Comparison of ENCODE assay signal across 8 mouse cellular contexts in the genomic region with DNA sequence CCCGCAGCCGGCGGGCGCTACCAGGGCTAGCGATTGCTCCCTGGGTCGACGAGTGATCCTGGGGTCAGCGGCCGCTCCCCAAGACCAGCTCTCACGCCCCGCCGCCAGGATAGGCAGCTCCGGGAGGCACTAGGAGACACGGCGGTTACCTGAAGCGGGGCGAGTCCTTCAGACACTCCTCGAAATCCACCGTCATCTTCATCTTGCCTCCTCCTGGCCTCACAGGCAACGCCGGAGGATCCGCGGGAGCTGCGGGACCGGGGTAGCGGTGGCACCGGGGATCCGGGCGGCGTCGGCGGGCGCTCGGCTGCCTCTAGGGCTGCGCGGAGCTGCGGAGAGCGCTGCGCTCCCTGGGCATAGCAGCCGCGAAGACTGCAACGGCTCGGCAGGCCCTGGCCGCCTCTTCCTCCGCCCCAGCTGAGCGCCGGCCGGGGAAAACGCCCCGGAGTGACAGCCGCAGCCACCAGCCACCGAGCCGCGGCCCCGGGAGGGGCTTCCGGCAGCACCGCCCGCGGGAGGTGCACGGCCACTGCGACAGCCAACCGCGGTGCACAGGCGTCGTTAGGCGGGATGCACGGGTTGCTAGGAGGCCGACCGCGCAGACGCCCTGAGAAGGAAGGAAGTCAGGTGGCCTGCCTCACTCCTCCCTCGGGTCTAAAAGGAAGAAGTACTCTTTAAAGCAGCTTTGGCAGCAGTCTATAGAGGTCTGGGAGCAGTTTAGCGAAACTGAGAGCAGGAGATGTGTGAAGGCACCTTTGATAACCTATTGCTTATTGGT. TPM values are rescaled to one million over a fixed set of nuclear protein-coding genes. Genes with fewer than 3 reads are reported as not detected.
DNase-seq lines count a peak whose midpoint lies in the region; ATAC-seq and TF ChIP-seq lines count a peak whose summit lies in the region.

A gene (minus strand): TSS at position 456 of the 778 bp plus-strand sequence.

- ATAC-seq in erythroid progenitor cell, adult 5-6 weeks (replicated peaks; ENCODE audit: low FRiP score, poor library complexity, severe bottlenecking): peak; percentile 99
- ATAC-seq in heart, embryonic 12.5 days (ENCODE audit: insufficient number of reproducible peaks, low FRiP score): peak; percentile 99
- ATAC-seq in kidney, postnatal 0 days (replicated peaks; ENCODE audit: low FRiP score, low read depth): peak; percentile 99
- peak; percentile 99 for ATAC-seq in liver, embryonic 11.5 days (replicated peaks; ENCODE audit: low FRiP score)
- peak; percentile 99 for ATAC-seq in stomach, embryonic 14.5 days (ENCODE audit: insufficient number of reproducible peaks, insufficient read depth, low FRiP score, low read depth)

- H3K27ac ChIP-seq in heart, embryonic 12.5 days (ENCODE audit: poor library complexity, severe bottlenecking): peak within 1 kb of the TSS; percentile 90
- peak within 1 kb of the TSS; percentile 96 for H3K27ac ChIP-seq in kidney, postnatal 0 days
- peak within 1 kb of the TSS; percentile 96 for H3K27ac ChIP-seq in liver, embryonic 11.5 days (ENCODE audit: low read depth, low read length)
- peak within 1 kb of the TSS; percentile 91 for H3K27ac ChIP-seq in stomach, embryonic 14.5 days (ENCODE audit: low read length)

- no peaks in the 10 kb centered on the region for H3K27me3 ChIP-seq in heart, embryonic 12.5 days (replicated peaks)
- no peaks in the 10 kb centered on the region for H3K27me3 ChIP-seq in kidney, postnatal 0 days (ENCODE audit: insufficient read depth, low read length)
- no peaks in the 10 kb centered on the region for H3K27me3 ChIP-seq in liver, embryonic 11.5 days (replicated peaks; ENCODE audit: control insufficient read depth, insufficient read depth, low read length)
- no peaks in the 10 kb centered on the region for H3K27me3 ChIP-seq in stomach, embryonic 14.5 days (ENCODE audit: control insufficient read depth, insufficient read depth, low read length)

- no peaks in the 10 kb centered on the region for H3K9me3 ChIP-seq in heart, embryonic 12.5 days (replicated peaks)
- no peaks in the 10 kb centered on the region for H3K9me3 ChIP-seq in kidney, postnatal 0 days (replicated peaks; ENCODE audit: low read length)
- H3K9me3 ChIP-seq in liver, embryonic 11.5 days (ENCODE audit: control insufficient read depth, low read length): no peaks in the 10 kb centered on the region
- H3K9me3 ChIP-seq in stomach, embryonic 14.5 days (ENCODE audit: control insufficient read depth, low read depth, low read length): no peaks in the 10 kb centered on the region

- DNase-seq in CD4-positive helper T cell, adult 2 months (ENCODE audit: low read depth, low spot score): peak; percentile 98
- DNase-seq in brain, embryonic 18.5 days (ENCODE audit: low read depth, low spot score): peak; percentile 95
- DNase-seq in kidney, postnatal 0 days (ENCODE audit: low spot score): peak; percentile 98
- DNase-seq in liver, embryonic 11.5 days (ENCODE audit: low spot score): peak; percentile 95
- peak; percentile 97 for DNase-seq in naive thymus-derived CD4-positive, alpha-beta T cell, adult 2 months (ENCODE audit: low read depth)

- H3K4me1 ChIP-seq in heart, embryonic 12.5 days (replicated peaks): peaks cover 11% of the 10 kb centered on the region
- H3K4me1 ChIP-seq in kidney, postnatal 0 days (replicated peaks; ENCODE audit: insufficient read depth, low read length): 0 out of 2 replicates have a peak, but pooled peaks cover 4% of the 10 kb centered on the region
- H3K4me1 ChIP-seq in liver, embryonic 11.5 days (replicated peaks; ENCODE audit: control insufficient read depth, insufficient read depth, low read length): peaks cover 3% of the 10 kb centered on the region; the same call in 1 of the 2 replicates
- H3K4me1 ChIP-seq in stomach, embryonic 14.5 days (ENCODE audit: control insufficient read depth, insufficient read depth, low read length): 0 out of 2 replicates have a peak, but pooled peaks cover 8% of the 10 kb centered on the region

- H3K9ac ChIP-seq in heart, embryonic 12.5 days: peak within 1 kb of the TSS; percentile 92
- peak within 1 kb of the TSS; percentile 96 for H3K9ac ChIP-seq in kidney, postnatal 0 days (ENCODE audit: low read depth, low read length)
- H3K9ac ChIP-seq in liver, embryonic 11.5 days (ENCODE audit: low read depth, low read length): peak within 1 kb of the TSS; percentile 92
- peak within 1 kb of the TSS; percentile 92 for H3K9ac ChIP-seq in stomach, embryonic 14.5 days (replicated peaks; ENCODE audit: low read depth, low read length)

- no peak for TF ChIP-seq CTCF in kidney, postnatal 0 days (IDR thresholded peaks at IDR 0.05; ENCODE audit: low read depth)

- WGBS in heart, embryonic 12.5 days: under 1% methylated on average over 73 of the region's 73 CpGs
- WGBS in kidney, postnatal 0 days: under 1% methylated on average over 73 of the region's 73 CpGs
- WGBS in liver, embryonic 11.5 days: under 1% methylated on average over 71 of the region's 73 CpGs
- under 1% methylated on average over 66 of the region's 73 CpGs for WGBS in stomach, embryonic 14.5 days

- H3K4me3 ChIP-seq in heart, embryonic 12.5 days: peak within 1 kb of the TSS; percentile 92
- peak within 1 kb of the TSS; percentile 88 for H3K4me3 ChIP-seq in kidney, postnatal 0 days (replicated peaks; ENCODE audit: low read depth, low read length)
- peak within 1 kb of the TSS; percentile 93 for H3K4me3 ChIP-seq in liver, embryonic 11.5 days (ENCODE audit: low read depth, low read length)
- peak within 1 kb of the TSS; percentile 96 for H3K4me3 ChIP-seq in stomach, embryonic 14.5 days (ENCODE audit: low read depth, low read length)

- H3K4me2 ChIP-seq in heart, embryonic 12.5 days: peak within 1 kb of the TSS; percentile 85
- H3K4me2 ChIP-seq in kidney, postnatal 0 days (ENCODE audit: low read length): peak within 1 kb of the TSS; percentile 83
- H3K4me2 ChIP-seq in liver, embryonic 11.5 days: peak within 1 kb of the TSS; percentile 96
- peak within 1 kb of the TSS; percentile 66 for H3K4me2 ChIP-seq in stomach, embryonic 14.5 days (replicated peaks; ENCODE audit: low read depth, low read length)

- no peaks in the 10 kb centered on the region for H3K36me3 ChIP-seq in heart, embryonic 12.5 days
- no peaks in the 10 kb centered on the region for H3K36me3 ChIP-seq in kidney, postnatal 0 days (ENCODE audit: insufficient read depth, low read length)
- no peaks in the 10 kb centered on the region for H3K36me3 ChIP-seq in liver, embryonic 11.5 days (ENCODE audit: control insufficient read depth, insufficient read depth, low read length)
- H3K36me3 ChIP-seq in stomach, embryonic 14.5 days (ENCODE audit: control insufficient read depth, insufficient read depth, low read length): no peaks in the 10 kb centered on the region

RNA-seq across cellular contexts. Expression of the gene that starts here (rescaled TPM):
- 13.4 and 20.5 TPM in 2 replicates for total RNA-seq in erythroid progenitor cell, adult 5-6 weeks (2015; ENCODE audit: low replicate concordance)
- 8.7 and 12.3 TPM in 2 replicates for total RNA-seq in erythroid progenitor cell, adult 5-6 weeks (2017; ENCODE audit: low replicate concordance)
- polyA plus RNA-seq in heart, embryonic 12.5 days (2016; fragmentation: Nextera tagmentation; extraction: Ambion mirVana): 17.0 and 18.0 TPM in 2 replicates
- 12.6 and 12.9 TPM in 2 replicates for polyA plus RNA-seq in kidney, postnatal 0 days (2015; fragmentation: Nextera tagmentation; extraction: Ambion mirVana)
- 17.2 and 19.9 TPM in 2 replicates for polyA plus RNA-seq in liver, embryonic 11.5 days (2014; fragmentation: Nextera tagmentation; extraction: Ambion mirVana)
- polyA plus RNA-seq in stomach, embryonic 14.5 days (2014; fragmentation: Nextera tagmentation; extraction: Ambion mirVana): 24.9 and 25.0 TPM in 2 replicates

Comparison
In these comparisons a context has a peak if more than half of its experiments do, and no peak if none do; other contexts are left out.
1. Peak in every context shown above with its lines: DNase-seq, ATAC-seq, H3K4me3 ChIP-seq and H3K27ac ChIP-seq.